Mouse (Mus musculus): Measurements from ENCODE around the gene Sec24a. TPM values are rescaled to one million over a fixed set of nuclear protein-coding genes. Genes with fewer than 3 reads are reported as not detected.

Gene Sec24a
- polyA plus RNA-seq, 1 experiment from 2014 or later: 22.8 TPM

- ATAC-seq (ENCODE audit: low read depth): no peak
- Histone ChIP-seq H3K4me2 (ENCODE audit: low read depth, low read length) (no peak overlapping the region), H3K4me3 (ENCODE audit: low read depth, low read length) (no peak overlapping the region), H3K27ac (ENCODE audit: low read depth, low read length) (no peak overlapping the region), H3K36me3 (ENCODE audit: control insufficient read depth, insufficient read depth, low read length) (no peaks in the 10 kb centered on the region), H3K4me1 (ENCODE audit: control insufficient read depth, insufficient read depth, low read length) (peaks cover 2% of the 10 kb centered on the region; the same call in 1 of the 2 replicates), H3K9ac (replicated peaks; ENCODE audit: low read depth, low read length) (no peak overlapping the region), H3K9me3 (ENCODE audit: control insufficient read depth, low read length) (no peaks in the 10 kb centered on the region), H3K27me3 (ENCODE audit: control insufficient read depth, insufficient read depth, low read length) (no peaks in the 10 kb centered on the region)
- WGBS: 63% methylated on average over 15 of the region's 15 CpGs
These were observed 119.7 kb downstream of the Sec24a start for GRCm38 (mm10) chr11:51643761-51644160.

GRCm38 (mm10) chr11:51643202-51643601 lies 120.2 kb downstream of the Sec24a start:
- H3K9ac ChIP-seq (replicated peaks; ENCODE audit: low read depth, low read length): no peak overlapping the region
- no peaks in the 10 kb centered on the region for H3K36me3 ChIP-seq (ENCODE audit: control insufficient read depth, insufficient read depth, low read length)
- no peaks in the 10 kb centered on the region for H3K27me3 ChIP-seq (ENCODE audit: control insufficient read depth, insufficient read depth, low read length)
- ATAC-seq (ENCODE audit: low read depth): no peak
- H3K4me3 ChIP-seq (ENCODE audit: low read depth, low read length): no peak overlapping the region
- no peaks in the 10 kb centered on the region for H3K4me1 ChIP-seq (ENCODE audit: control insufficient read depth, insufficient read depth, low read length)
- no peak overlapping the region for H3K27ac ChIP-seq (ENCODE audit: low read depth, low read length)
- no peaks in the 10 kb centered on the region for H3K9me3 ChIP-seq (ENCODE audit: control insufficient read depth, low read length)
- WGBS: 86% methylated on average over 9 of the region's 9 CpGs
- no peak overlapping the region for H3K4me2 ChIP-seq (ENCODE audit: low read depth, low read length)

Other genes starting within 250 kb of the Sec24a start
- gene Phykpl, start 178.9 kb downstream of the Sec24a start, polyA plus RNA-seq (2014; fragmentation: Nextera tagmentation; extraction: Ambion mirVana): 9.9 and 11.7 TPM in 2 replicates
- gene Hnrnpab, start 156.8 kb downstream of the Sec24a start, polyA plus RNA-seq (2014; fragmentation: Nextera tagmentation; extraction: Ambion mirVana): 329 and 397 TPM in 2 replicates
- gene Nhp2, start 143.9 kb downstream of the Sec24a start, polyA plus RNA-seq (2014; fragmentation: Nextera tagmentation; extraction: Ambion mirVana): 104 and 112 TPM in 2 replicates
- gene Rmnd5b, start 127.7 kb downstream of the Sec24a start, polyA plus RNA-seq (2014; fragmentation: Nextera tagmentation; extraction: Ambion mirVana): 81.8 and 93.5 TPM in 2 replicates
- gene N4bp3, start 112.8 kb downstream of the Sec24a start, polyA plus RNA-seq (2014; fragmentation: Nextera tagmentation; extraction: Ambion mirVana): 16.2 and 17.7 TPM in 2 replicates
- gene D930048N14Rik, start 112.7 kb downstream of the Sec24a start, polyA plus RNA-seq (2014; fragmentation: Nextera tagmentation; extraction: Ambion mirVana): 1.7 and 1.8 TPM in 2 replicates
- gene 0610009B22Rik, start 74.8 kb downstream of the Sec24a start, polyA plus RNA-seq (2014; fragmentation: Nextera tagmentation; extraction: Ambion mirVana): 103 and 115 TPM in 2 replicates
- gene Sar1b, start 53 bp upstream of the Sec24a start, polyA plus RNA-seq (2014; fragmentation: Nextera tagmentation; extraction: Ambion mirVana): 228 and 250 TPM in 2 replicates
- gene Jade2, start 94.0 kb upstream of the Sec24a start, polyA plus RNA-seq (2014; fragmentation: Nextera tagmentation; extraction: Ambion mirVana): 0.44 and 0.52 TPM in 2 replicates
- gene Cdkn2aipnl, start 204.0 kb upstream of the Sec24a start, polyA plus RNA-seq (2014; fragmentation: Nextera tagmentation; extraction: Ambion mirVana): 128 and 131 TPM in 2 replicates
- gene Ube2b, start 237.1 kb upstream of the Sec24a start, polyA plus RNA-seq (2014; fragmentation: Nextera tagmentation; extraction: Ambion mirVana): 165 and 171 TPM in 2 replicates
- gene Cdkl3, start 240.6 kb upstream of the Sec24a start, polyA plus RNA-seq (2014; fragmentation: Nextera tagmentation; extraction: Ambion mirVana): 29.5 TPM in 2 replicates